Mouse (Mus musculus): ENCODE results near the gene Tbc1d2.
"Not testable (repeated sequence)": the region's sequence is repeated elsewhere in the genome, so short reads cannot be mapped to it uniquely, and the experiment has no call there.

The Tbc1d2 gene

DNA sequence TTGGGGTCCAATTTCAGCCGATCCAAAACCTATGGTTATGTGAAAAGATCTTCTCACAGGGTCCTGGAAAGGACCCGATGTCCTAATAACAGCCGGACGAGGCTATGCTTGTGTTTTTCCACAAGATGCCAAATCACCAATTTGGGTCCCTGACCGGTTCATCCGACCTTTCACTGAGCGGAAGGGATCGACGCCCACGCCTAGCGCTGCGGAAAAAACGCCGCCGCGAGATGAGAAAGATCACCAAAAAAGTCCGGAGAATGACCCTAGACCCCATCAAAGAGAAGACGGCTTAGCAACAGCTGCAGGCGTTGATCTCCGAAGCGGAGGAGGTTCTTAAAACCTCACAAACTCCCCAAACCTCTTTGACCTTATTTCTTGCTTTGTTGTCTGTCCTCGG, 68.4 kb downstream of the Tbc1d2 start:
- DNase-seq (ENCODE audit: low spot score) = not testable (repeated sequence)

- not testable (repeated sequence) for DNase-seq (ENCODE audit: low spot score)
Measured at GRCm38 (mm10) chr4:46580799-46581243, 69.2 kb downstream of the Tbc1d2 start.

- DNase-seq (ENCODE audit: low spot score) = not testable (repeated sequence)
Measured at GRCm38 (mm10) chr4:46578796-46579346, 71.1 kb downstream of the Tbc1d2 start.

DNA sequence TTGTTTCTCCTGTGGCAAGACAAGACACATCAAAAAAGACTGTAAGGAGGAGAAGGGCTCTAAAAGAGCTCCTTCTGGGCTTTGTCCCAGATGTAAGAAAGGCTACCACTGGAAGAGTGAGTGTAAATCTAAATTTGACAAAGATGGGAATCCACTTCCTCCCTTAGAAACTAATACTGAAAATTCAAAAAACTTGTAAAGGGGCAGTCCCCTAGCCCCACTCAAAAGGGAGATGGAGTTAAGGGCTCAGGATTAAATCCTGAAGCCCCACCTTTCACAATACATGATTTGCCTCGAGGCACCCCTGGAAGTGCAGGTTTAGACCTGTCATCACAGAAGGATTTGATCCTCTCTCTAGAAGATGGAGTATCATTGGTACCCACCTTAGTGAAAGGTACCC, 71.8 kb downstream of the Tbc1d2 start:
- no peak for DNase-seq (ENCODE audit: low spot score)

DNA sequence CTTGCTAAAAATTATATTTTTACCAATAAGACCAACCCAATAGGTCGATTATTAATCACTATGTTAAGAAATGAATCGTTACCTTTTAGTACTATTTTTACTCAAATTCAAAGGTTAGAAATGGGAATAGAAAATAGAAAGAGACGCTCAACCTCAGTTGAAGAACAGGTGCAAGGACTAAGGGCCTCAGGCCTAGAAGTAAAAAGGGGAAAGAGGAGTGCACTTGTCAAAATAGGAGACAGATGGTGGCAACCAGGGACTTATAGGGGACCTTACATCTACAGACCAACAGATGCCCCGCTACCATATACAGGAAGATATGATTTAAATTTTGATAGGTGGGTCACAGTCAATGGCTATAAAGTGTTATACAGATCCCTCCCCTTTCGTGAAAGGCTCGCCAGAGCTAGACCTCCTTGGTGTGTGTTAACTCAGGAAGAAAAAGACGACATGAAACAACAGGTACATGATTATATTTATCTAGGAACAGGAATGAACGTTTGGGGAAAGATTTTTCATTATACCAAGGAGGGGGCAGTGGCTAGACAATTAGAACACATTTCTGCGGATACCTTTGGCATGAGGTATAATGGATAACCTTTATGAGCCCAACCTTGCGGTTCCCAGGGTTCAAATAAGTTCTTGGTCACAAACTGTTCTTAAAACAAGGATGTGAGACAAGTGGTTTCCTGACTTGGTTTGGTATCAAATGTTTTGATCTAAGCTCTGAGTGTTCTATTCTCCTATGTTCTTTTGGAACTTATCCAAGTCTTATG, 74.3 kb downstream of the Tbc1d2 start:
- DNase-seq (ENCODE audit: low spot score) = not testable (repeated sequence)

DNA sequence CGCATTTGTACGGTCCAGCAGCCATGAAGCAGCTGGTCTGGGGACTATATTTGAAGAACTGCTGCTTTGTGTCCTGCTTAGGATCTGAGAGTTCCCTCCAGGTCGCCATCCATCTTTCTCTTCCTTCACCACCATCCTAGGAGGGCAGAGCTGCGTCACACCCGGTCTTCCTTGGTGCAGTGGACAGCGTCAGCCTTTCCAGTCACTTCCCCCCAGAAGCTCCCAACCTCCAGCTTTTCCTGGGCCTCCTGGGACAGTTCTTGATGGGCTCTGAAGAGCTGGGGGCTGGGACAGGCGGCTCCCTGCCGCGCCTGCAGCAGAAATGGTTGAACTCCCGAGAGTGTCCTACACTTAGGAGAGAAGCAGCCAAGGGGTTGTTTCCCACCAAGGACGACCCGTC, 75.2 kb downstream of the Tbc1d2 start:
- DNase-seq (ENCODE audit: low spot score) = no peak

- DNase-seq (ENCODE audit: low spot score) = no peak
Measured at GRCm38 (mm10) chr4:46574024-46574753, 75.8 kb downstream of the Tbc1d2 start.

GRCm38 (mm10) chr4:46572616-46573015, 77.4 kb downstream of the Tbc1d2 start:
- DNase-seq (ENCODE audit: low spot score) = no peak

DNA sequence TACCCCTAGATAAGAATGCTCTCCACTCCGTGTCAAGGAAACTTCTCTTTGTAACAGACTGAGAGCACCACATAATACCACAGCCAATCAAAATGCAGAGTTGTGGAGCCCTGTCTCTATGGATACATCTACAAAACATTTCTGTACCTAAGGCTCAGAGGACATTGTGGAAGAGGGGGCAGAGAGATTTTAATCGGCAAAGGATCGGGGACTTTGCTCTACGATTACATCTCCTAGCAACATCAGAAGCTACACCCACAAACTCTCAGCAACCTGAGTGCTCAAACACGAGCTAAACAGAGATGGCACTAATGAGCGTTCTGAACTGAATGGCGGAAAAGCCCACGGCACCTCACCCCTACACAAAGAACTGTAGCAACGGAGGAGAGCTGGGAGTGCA, 78.3 kb downstream of the Tbc1d2 start:
- DNase-seq (ENCODE audit: low spot score) = no peak

DNA sequence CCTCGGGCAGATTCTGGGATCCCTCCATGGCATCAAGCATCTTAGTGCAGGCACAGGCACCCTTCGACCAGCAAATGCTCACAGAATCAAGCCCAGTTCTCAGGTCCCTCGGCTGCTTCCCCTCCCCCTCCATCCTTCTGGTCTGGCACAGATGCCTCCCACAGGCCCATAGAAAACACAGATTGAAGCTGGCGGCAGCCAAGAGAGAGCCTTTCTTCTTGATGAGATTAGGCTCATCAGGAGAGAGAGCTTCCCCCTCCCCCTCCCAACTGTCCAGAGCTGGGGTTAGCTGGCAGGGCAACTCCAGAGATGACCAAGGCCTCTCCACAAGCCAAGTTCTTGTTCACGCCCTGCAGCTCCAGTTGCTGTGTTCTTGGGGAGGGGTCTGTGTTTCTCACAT, 80.3 kb downstream of the Tbc1d2 start:
- peak; percentile 80 for DNase-seq (ENCODE audit: low spot score)

- DNase-seq (ENCODE audit: low spot score) = no peak
Measured at GRCm38 (mm10) chr4:46568169-46568568, 81.8 kb downstream of the Tbc1d2 start.

DNA sequence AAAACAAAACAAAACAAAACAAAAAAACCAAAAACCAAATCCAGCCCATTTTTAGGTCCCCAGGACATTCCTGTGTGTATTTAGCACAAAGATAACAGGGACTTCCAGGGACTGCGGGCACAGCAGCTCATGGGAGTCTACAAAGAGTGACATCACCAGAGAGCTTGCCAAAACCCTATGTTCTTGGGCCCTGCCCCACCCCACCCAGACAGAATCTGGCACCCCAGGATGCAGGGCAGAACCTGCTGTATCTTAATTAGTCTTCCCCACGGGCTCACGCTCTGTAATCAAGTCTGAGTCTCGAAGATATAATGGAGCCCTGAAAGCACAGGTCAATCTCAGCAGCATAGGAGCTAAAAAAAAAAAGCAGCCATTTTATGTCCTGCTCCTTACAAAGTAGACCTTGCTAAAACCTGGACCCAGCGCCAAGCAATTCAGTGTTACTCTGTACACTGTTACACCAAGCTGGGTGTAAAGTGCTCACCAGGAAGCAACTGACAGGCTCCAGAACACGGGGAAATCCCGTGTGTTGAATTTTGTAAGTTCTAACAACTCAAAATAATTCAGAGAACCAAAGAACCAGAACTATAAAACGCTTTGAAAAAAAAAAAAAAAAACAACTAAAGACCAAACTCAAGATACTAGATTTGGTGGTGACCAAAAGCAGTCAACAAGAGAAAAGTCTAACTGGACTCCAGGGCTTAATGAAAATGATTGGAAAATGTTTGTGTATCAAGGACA, 82.9 kb downstream of the Tbc1d2 start:
- peak; percentile 45 for DNase-seq (ENCODE audit: low spot score)

DNA sequence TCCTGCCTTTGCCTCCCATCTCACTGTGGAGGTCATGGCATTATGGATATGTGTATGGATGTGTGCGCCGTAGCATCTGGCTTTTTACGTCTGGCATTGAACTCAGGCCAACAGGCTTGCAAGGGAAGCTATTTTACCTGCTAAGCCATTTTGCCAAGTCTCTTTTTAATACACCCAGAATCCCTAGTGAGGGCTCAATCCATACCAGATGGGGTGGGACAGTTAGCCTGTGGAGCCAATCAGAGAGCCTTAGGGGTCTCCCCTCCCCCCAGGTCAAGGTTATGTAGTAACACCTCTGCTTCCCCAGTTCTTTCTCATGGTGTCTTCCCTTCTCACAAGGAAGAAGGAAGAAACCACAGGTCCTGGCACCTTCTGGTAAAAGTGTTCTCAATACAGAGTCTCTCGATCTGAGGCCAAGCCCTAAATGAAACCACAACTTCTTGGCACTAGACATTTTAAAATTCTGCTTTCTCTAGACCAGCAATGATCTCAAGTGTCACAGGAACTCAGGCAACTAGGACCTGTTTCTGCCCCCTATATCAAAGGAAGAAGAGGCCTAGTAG, 84.5 kb downstream of the Tbc1d2 start:
- DNase-seq (ENCODE audit: low spot score) = no peak

GRCm38 (mm10) chr4:46564247-46564646, 85.8 kb downstream of the Tbc1d2 start:
- no peak for DNase-seq (ENCODE audit: low spot score)

- DNase-seq (ENCODE audit: low spot score) = peak; percentile 85
Measured at GRCm38 (mm10) chr4:46563847-46564246, 86.2 kb downstream of the Tbc1d2 start.

DNA sequence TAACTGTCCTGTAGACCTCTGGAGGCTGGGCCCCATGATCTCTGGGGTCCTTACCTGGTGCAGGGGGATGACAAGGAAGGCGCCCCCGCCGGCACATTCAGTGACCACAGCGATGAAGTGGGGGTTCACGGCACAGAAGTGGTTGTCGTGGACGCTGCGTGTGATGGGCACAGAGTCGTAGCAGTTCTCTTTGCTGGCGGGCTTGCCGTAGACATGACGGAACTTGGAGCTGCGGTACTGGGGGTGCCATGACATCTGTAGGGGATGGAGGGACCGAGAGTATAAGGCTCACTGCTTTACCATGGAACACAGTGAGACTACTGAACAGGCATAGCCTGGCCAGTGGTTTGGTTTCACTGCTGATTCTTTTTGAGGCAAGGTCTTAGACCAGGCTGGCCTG, 87.2 kb downstream of the Tbc1d2 start:
- no peak for DNase-seq (ENCODE audit: low spot score)

- DNase-seq (ENCODE audit: low spot score) = no peak
Measured at GRCm38 (mm10) chr4:46562037-46562436, 88.0 kb downstream of the Tbc1d2 start.

DNA sequence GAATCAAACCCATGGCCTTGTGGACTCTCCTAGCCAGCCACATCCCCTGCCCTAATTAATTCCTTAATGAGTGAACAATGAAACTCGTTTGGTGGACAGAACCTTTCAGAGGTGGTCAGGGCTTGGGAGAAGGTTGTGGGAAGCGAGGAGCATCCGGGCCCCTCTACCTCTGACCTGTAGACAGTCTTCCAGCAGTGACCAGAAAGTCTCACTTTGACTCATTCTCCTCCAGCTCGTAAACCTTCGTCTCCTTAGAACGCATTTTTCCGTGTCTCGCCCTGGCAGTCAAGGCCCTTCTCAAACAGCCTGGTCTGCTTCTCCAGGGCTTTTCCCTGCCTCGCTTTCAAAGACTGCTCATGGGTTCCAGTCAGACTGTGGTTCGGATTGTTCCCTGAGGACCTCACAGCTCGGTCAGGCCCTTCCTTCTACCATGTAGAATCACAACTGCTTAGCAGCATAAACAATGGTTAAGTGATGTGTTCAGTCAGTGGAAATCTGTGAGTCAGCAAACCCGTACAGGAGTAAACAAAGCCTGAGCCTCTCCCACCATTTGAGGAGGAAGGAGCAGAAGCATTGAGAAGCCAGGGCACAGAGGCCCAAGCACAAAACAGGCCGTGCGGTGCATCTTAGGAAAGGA, 89.8 kb downstream of the Tbc1d2 start:
- no peak for DNase-seq (ENCODE audit: low spot score)

DNA sequence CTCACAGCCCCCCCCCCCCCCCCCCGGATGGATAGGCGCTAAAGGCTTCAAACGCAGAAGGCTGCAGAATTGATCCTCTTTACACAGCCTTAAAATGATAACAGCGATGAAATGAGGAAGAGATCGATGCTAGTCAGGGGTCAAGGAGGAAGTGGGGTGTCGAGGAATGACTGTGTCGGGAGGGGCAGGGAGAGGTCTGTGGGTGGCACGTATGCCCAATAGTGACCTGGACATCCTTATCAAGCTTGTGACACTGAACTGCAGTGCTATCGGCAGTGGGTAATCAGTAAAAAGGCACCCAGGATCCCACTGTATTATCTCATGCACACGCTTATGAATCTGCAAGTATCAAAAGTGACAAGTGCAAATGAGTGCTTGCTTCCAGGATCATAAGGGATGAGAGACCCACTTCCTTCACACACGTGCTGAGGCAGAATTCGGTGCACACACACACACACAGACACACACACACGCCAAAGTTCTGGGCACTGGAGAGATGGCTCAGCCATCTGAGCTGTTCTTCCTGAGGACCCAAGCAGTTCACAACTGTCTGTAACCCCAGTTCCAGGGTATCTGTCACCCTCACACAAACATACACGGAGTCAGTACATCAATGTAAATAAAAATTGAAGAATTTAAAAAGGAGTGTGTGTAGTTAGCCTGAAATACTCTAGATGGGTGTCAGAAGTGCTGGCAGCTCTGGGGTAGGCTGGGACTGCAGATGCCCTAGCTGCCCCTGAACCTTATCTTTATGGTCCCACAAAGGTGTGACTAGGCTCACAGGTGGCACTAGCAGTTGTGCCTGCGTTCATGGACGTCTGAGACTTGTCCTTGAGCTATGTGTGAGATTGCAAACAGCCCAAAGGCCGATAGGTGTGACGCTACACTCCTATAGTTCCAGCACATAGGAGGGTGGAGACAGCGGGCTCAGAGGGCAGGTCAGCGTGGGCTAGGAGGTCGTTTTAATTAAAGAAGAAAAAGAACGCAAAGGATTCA, 91.0 kb downstream of the Tbc1d2 start:
- DNase-seq (ENCODE audit: low spot score) = no peak

- DNase-seq (ENCODE audit: low spot score) = no peak
Measured at GRCm38 (mm10) chr4:46556933-46557332, 93.1 kb downstream of the Tbc1d2 start.
